Mouse (Mus musculus) G1E (cell line): ENCODE results near the gene Crebbp.

Experiments used
- CTCF ChIP-seq: IDR thresholded peaks from 2 replicates; pipeline ENCODE4 v1.5.1; 2012; ENCODE audit warnings: low read depth, low read length, inconsistent platforms, mixed read lengths
- TAL1 ChIP-seq: conservative IDR thresholded peaks from 2 replicates; pipeline ENCODE4 v1.6.1; 2012; ENCODE audit warnings: low read depth, low read length, inconsistent platforms, mixed read lengths

DNA sequence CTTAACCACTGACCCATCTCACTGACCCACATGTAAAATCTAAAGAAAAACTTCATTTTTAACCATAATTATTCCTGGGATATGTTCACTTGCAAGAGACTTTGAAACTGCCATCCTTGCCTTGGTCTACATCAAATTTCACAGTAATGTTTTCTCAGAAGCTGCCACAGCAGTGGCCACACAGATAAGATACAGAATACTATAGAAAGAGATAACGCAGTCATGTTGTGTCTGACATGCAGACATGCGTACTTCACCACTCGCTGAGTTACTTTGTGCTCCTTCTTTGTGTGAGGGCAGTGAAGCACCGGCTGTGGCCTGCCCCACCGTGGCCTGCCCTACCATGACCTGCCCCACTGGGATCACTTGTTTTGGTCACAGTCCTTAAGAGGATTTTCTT, 179.8 kb downstream of the Crebbp start:
- TF ChIP-seq CTCF (no peak), TAL1 (peak; percentile 34)
